Mouse (Mus musculus) cerebellum, adult 9-11 months (tissue): ENCODE measurements around the gene Vmn1r139.
"Not testable (repeated sequence)": the region's sequence is repeated elsewhere in the genome, so short reads cannot be mapped to it uniquely, and the experiment has no call there.

Experiments
- DNase-seq: peaks from one replicate; pipeline ENCODE4 v3.0.0; 2022

Gene Vmn1r139

DNA sequence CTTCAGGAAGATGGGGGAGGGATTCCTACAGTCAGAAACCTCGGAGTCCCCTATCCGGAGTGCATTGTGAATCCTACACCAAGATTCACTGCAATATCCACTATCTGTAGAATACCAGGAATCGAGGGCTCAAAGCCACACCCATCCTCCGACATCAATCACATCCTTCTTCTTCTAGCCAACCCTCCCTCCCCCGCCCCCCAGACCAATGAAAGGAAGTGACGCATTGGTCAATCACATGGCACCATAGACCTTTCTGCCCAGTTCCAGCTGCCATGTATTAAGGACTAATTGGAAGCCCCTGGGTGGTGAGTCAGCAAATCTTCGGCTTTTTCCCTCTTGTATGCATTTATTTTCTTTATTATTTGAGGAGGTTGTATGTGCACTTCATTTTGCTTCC is at the start of gene Vmn1r139:
Gene Vmn1r139, plus strand, starts transcription at position 301 of the 400 bp plus-strand sequence.
- not testable (repeated sequence) for DNase-seq

DNA sequence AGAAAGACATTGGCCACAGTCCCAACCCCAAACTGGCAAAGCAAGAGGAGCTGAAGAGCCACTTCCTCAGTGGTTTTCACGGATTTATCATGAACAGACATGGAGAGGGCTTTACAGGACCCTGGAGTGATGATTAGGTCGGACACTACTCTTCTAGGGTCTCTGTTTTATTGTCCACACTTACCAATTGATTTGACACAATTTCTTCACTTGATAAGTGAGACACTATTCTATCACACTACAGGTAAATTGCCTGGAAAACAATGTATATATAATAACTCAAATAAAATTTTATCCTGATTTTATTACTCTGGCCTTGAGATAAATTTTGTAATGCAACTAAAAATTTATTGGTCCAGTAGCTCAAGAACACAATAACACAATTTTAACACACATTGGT is 40.1 kb upstream of the Vmn1r139 start, which contains the start of gene Vmn1r138:
Gene Vmn1r138, minus strand, starts transcription at position 101 of the 400 bp plus-strand sequence.
- not testable (repeated sequence) for DNase-seq

DNA sequence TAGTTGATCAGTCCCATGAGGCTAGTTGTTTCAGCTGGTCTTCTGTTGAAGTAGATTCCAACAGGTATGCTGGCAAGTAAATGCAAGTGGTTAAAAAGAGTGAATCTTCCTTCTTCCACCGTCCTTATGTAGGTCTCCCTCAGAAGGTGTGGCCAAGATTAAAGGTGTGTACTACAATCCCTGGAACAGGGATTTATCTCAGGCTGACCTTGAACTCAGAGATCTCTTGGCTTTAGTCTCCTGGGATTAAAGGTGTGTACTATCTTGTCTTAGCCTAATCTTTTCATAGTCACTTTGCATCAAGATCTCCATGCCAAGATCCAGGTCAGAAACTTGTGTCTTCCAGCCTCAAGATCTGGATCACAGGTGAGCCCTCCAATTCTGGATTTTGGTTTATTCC is 12.7 kb upstream of the Vmn1r139 start, which contains the start of gene Gm6176:
Gene Gm6176, minus strand, starts transcription at position 101 of the 400 bp plus-strand sequence.
- not testable (repeated sequence) for DNase-seq

DNA sequence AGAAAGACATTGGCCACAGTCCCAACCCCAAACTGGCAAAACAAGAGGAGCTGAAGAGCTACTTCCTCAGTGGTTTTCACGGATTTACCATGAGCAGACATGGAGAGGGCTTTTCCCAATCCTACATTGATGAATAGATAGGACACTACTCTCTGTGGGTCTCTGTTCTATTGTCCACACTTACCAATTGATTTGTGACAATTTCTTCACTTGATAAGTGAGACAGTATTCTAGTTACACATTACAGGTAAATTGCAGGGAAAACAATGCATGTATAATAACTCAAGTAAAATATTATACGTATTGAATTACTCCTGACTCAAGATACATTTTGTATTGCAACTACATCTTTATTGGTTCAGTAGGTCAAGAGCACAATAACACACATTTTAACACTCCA is 49.3 kb downstream of the Vmn1r139 start, which contains the start of gene Gm16451:
Gene Gm16451, minus strand, starts transcription at position 101 of the 400 bp plus-strand sequence.
- not testable (repeated sequence) for DNase-seq

GRCm38 (mm10) chr7:22134641-22135040 is 65.8 kb downstream of the Vmn1r139 start, which contains the start of gene Gm10666:
Gm10666 (minus strand) TSS chr7:22134741.
- not testable (repeated sequence) for DNase-seq
